Mouse (Mus musculus) G1E (cell line): ENCODE data around the gene Erbin.

ENCODE experiments used
- CTCF ChIP-seq: IDR thresholded peaks from 2 replicates; pipeline ENCODE4 v1.5.1; 2012; ENCODE audit warnings: low read depth, low read length, inconsistent platforms, mixed read lengths
- POLR2AphosphoS5 ChIP-seq: IDR thresholded peaks from 2 replicates; pipeline ENCODE4 v1.6.1; 2012; ENCODE audit warnings: low read depth, low read length, inconsistent platforms; ENCODE audit not compliant: insufficient replicate concordance
- TAL1 ChIP-seq: conservative IDR thresholded peaks from 2 replicates; pipeline ENCODE4 v1.6.1; 2012; ENCODE audit warnings: low read depth, low read length, inconsistent platforms, mixed read lengths

DNA sequence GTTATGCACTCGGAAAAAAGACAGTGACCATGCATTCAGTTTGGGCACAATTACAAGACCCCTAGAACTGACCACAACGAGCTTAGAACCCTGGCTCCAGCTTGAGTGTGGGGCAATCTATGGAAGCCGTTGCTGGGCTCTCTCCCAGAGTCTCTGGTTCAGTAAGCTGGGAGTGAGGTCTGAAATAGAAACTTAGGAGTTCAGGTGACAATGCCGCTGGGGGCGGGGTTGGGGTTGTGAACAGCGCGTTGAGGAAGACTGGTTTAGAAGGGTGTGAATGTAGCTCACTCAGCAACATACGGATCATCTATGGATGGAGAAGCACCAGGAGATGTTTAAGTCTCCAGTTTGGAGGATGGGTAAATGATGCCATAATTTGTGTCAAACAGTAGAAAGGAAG is 143.2 kb downstream of the Erbin start:
- no peak for TF ChIP-seq CTCF
- no peak for TF ChIP-seq POLR2AphosphoS5
- no peak for TF ChIP-seq TAL1
